Mouse (Mus musculus): Measurements from ENCODE around the gene Echdc3. TPM values are rescaled to one million over a fixed set of nuclear protein-coding genes. Genes with fewer than 3 reads are reported as not detected.

The Echdc3 gene
- 1.5 and 1.8 TPM in 2 replicates for polyA plus RNA-seq (2012; rRNA removed)

DNA sequence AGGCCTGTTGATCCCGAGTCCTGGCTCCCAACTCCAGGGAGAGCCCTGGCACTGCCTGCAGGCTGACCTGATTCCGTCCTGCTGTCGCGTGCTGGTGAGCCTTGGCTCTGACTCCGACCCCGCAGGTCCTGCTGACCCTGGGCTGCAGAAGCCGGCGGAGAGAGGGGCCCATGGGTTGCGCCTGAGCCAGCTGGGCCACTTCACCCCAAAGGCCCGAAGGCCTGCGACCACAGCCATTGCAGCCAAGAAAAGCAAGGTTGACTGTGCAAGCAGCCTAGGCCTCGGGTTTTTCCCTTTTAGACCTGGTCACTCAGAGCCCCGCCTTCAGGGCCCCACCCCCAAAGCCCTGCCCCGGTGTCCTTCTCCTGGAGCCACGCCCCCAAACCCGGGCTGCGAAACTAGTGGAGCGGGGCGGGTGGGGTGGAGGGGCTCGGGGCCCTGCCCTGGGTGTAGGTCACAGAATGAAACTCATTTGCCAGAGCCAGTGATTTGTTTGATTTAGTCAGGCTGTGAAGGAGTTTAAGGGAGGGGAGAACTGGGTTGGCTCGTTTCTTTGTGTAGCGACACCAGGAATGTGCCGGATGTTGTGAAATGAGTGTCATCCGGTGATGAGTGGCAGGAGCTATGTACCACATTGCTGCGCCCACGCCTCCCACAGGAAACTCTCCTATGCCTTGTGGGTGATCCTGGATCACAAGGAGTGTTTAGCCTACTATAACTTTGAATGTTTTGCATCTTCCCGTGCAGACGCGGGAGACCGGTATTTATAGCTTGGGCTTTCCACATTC is at the start of gene Echdc3:
Gene Echdc3 (minus strand): TSS at position 310 of the 788 bp plus-strand sequence.
- Histone ChIP-seq H3K4me1 (ENCODE audit: control insufficient read depth, insufficient read depth, insufficient read length) (peaks cover 18% of the 10 kb centered on the region), H3K4me3 (ENCODE audit: extremely low read depth, insufficient read depth, insufficient read length) (peak within 1 kb of the TSS; percentile 8; the same call in 1 of the 2 replicates), H3K27me3 (ENCODE audit: control insufficient read depth, insufficient read depth, low read length) (no peaks in the 10 kb centered on the region), H3K36me3 (ENCODE audit: control insufficient read depth, insufficient read depth, low read length) (no peaks in the 10 kb centered on the region), H3K27ac (ENCODE audit: insufficient read depth, low read length) (peak within 1 kb of the TSS; percentile 36)
- 17% methylated on average over 30 of the region's 30 CpGs for WGBS
- TF ChIP-seq CTCF (IDR thresholded peaks at IDR 0.05; ENCODE audit: extremely low read depth, insufficient read depth, insufficient read length, insufficient replicate concordance) (no peak), POLR2A (IDR thresholded peaks at IDR 0.05; ENCODE audit: low read depth, low read length) (no peak)
- peak in 1 of 2 experiments; percentile 57 for DNase-seq (ENCODE audit: low read depth in 1 of 2, low spot score in 2 of 2)

DNA sequence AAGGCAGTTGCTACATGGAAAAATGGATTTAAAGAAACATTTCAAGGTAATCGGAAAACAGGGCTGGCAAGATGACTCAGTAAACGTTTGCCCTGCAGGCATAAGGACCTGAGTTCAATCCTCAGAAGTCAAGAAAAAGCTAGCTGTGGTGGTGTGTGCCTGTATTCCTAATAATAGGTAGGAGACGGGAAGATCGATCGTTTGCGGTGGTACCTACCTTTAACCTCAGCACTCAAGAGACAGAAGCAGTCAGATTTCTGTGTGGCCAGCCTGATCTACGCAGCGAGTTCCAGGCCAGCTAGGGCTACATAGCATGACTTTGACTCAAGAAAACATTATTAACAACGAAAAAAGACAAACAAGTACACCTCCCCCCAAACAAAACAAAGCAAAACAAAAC is 48.9 kb upstream of the Echdc3 start:
- TF ChIP-seq POLR2A (IDR thresholded peaks at IDR 0.05; ENCODE audit: low read depth, low read length) (no peak), CTCF (IDR thresholded peaks at IDR 0.05; ENCODE audit: extremely low read depth, insufficient read depth, insufficient read length, insufficient replicate concordance) (no peak)
- WGBS: 92% methylated on average over 9 of the region's 9 CpGs
- no peak overlapping the region for H3K4me3 ChIP-seq (ENCODE audit: extremely low read depth, insufficient read depth, insufficient read length)

DNA sequence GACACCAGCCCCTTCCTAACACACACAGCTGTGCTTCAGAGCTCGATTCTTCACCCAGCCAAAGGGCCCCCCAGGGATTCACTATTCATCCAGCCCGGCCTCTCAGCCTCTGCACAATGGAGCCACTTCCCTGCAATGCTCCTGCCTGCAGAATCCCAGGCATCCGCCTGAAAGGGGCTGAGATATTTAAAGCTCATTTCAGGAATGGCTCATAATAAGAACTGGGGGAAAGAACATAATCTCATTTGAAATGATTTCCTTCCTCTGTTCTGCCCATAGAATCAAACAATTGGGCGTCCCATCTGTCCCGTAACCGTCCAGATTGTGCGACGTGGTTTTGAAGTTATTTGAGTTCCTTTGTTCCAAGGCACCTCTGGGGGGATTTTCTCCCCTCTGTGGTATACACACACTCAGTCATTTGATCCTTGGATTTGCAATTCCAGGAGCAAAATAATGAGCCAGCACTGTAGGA is 48.4 kb upstream of the Echdc3 start:
- no peaks in the 10 kb centered on the region for H3K27me3 ChIP-seq (ENCODE audit: control insufficient read depth, insufficient read depth, low read length)
- no peak for DNase-seq (ENCODE audit: low read depth in 1 of 2, low spot score in 2 of 2)
- WGBS: 69% methylated on average over 8 of the region's 8 CpGs
- no peak overlapping the region for H3K4me3 ChIP-seq (ENCODE audit: extremely low read depth, insufficient read depth, insufficient read length)
- no peak overlapping the region for H3K27ac ChIP-seq (ENCODE audit: insufficient read depth, low read length)
- no peaks in the 10 kb centered on the region for H3K36me3 ChIP-seq (ENCODE audit: control insufficient read depth, insufficient read depth, low read length)
- no peak for TF ChIP-seq POLR2A (IDR thresholded peaks at IDR 0.05; ENCODE audit: low read depth, low read length)
- TF ChIP-seq CTCF (IDR thresholded peaks at IDR 0.05; ENCODE audit: extremely low read depth, insufficient read depth, insufficient read length, insufficient replicate concordance): no peak
- H3K4me1 ChIP-seq (ENCODE audit: control insufficient read depth, insufficient read depth, insufficient read length): peaks cover 37% of the 10 kb centered on the region

More for the DNA sequence above, 48.9 kb upstream of the Echdc3 start:
- H3K27ac ChIP-seq (ENCODE audit: insufficient read depth, low read length): no peak overlapping the region
- DNase-seq (ENCODE audit: low read depth in 1 of 2, low spot score in 2 of 2): no peak
- peaks cover 33% of the 10 kb centered on the region for H3K4me1 ChIP-seq (ENCODE audit: control insufficient read depth, insufficient read depth, insufficient read length)
- H3K27me3 ChIP-seq (ENCODE audit: control insufficient read depth, insufficient read depth, low read length): no peaks in the 10 kb centered on the region
- H3K36me3 ChIP-seq (ENCODE audit: control insufficient read depth, insufficient read depth, low read length): no peaks in the 10 kb centered on the region

DNA sequence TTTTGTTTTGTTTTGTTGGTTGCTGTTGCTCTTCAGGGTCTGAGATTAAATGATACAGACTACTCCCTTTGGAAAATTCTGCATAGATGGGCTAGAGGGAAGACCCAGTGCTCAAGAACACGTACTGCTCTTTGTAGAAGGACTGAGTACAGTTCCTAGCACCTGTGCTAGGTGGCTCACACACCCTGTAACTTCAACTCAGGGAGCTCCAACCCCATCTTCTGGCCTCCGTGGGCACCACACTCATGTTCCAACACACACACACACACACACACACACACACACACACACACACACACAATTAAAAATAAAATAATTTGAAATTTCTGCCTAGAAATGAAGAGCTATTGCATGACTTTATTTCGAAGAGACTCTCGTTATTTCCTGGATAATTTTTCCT is 47.8 kb upstream of the Echdc3 start:
- no peak for DNase-seq (ENCODE audit: low read depth in 1 of 2, low spot score in 2 of 2)

DNA sequence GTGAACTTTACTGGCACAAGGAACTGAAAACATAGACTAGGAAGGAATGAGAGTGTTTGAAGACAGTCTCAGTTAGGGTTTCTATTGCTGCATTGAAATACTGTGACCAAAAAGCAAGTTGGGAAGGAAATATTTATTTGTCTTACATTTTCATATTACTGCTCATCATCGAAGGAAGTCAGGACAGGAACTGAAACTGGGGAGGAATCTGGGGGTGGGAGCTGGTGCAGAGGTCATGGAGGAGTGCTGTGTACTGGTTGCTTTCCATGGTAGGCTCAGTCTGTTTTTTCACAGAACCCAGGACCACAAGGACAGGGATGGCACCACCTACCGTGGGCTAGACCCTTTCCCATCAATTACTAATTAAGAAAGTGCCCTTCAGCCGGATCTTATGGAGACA is 46.3 kb upstream of the Echdc3 start:
- peak; percentile 29 to 45 for DNase-seq (ENCODE audit: low read depth in 1 of 2, low spot score in 2 of 2)

More for the DNA sequence above, 47.8 kb upstream of the Echdc3 start:
- Histone ChIP-seq H3K27me3 (ENCODE audit: control insufficient read depth, insufficient read depth, low read length) (no peaks in the 10 kb centered on the region), H3K4me1 (ENCODE audit: control insufficient read depth, insufficient read depth, insufficient read length) (peaks cover 40% of the 10 kb centered on the region), H3K4me3 (ENCODE audit: extremely low read depth, insufficient read depth, insufficient read length) (no peak overlapping the region), H3K27ac (ENCODE audit: insufficient read depth, low read length) (no peak overlapping the region), H3K36me3 (ENCODE audit: control insufficient read depth, insufficient read depth, low read length) (no peaks in the 10 kb centered on the region)
- WGBS: 98% methylated on average over 4 of the region's 4 CpGs
- no peak for TF ChIP-seq CTCF (IDR thresholded peaks at IDR 0.05; ENCODE audit: extremely low read depth, insufficient read depth, insufficient read length, insufficient replicate concordance)
- no peak for TF ChIP-seq POLR2A (IDR thresholded peaks at IDR 0.05; ENCODE audit: low read depth, low read length)

DNA sequence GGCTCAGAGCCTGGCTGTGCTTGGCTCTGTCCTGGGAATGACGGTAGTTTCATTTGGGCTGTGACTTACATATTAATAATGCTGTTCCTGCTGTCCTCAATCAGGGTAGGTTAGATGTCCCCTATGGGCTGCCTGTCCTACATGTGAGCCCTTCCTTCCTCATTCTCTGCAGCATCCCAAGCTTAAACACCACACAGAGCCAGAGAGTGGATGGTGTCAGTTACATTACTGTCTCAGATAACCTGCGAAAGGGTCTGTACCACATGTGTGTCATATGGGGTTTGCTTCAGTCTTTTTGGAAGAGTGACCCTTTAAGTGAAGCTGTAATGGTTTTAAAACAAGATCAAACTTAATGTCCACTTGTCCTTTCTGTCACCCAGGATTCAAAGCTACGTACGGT is 45.2 kb upstream of the Echdc3 start:
- WGBS: 93% methylated on average over 4 of the region's 4 CpGs
- Histone ChIP-seq H3K27me3 (ENCODE audit: control insufficient read depth, insufficient read depth, low read length) (no peaks in the 10 kb centered on the region), H3K27ac (ENCODE audit: insufficient read depth, low read length) (peak overlapping the region; percentile 35), H3K4me3 (ENCODE audit: extremely low read depth, insufficient read depth, insufficient read length) (no peak overlapping the region), H3K4me1 (ENCODE audit: control insufficient read depth, insufficient read depth, insufficient read length) (peaks cover 33% of the 10 kb centered on the region), H3K36me3 (ENCODE audit: control insufficient read depth, insufficient read depth, low read length) (no peaks in the 10 kb centered on the region)
- DNase-seq (ENCODE audit: low read depth in 1 of 2, low spot score in 2 of 2): no peak
- TF ChIP-seq CTCF (IDR thresholded peaks at IDR 0.05; ENCODE audit: extremely low read depth, insufficient read depth, insufficient read length, insufficient replicate concordance): no peak
- TF ChIP-seq POLR2A (IDR thresholded peaks at IDR 0.05; ENCODE audit: low read depth, low read length): no peak

More for the DNA sequence above, 46.3 kb upstream of the Echdc3 start:
- WGBS: 30% methylated on average over 3 of the region's 3 CpGs
- no peak overlapping the region for H3K4me3 ChIP-seq (ENCODE audit: extremely low read depth, insufficient read depth, insufficient read length)
- TF ChIP-seq POLR2A (IDR thresholded peaks at IDR 0.05; ENCODE audit: low read depth, low read length): no peak
- no peak for TF ChIP-seq CTCF (IDR thresholded peaks at IDR 0.05; ENCODE audit: extremely low read depth, insufficient read depth, insufficient read length, insufficient replicate concordance)
- H3K36me3 ChIP-seq (ENCODE audit: control insufficient read depth, insufficient read depth, low read length): no peaks in the 10 kb centered on the region
- peak overlapping the region; percentile 66 for H3K27ac ChIP-seq (ENCODE audit: insufficient read depth, low read length)
- H3K27me3 ChIP-seq (ENCODE audit: control insufficient read depth, insufficient read depth, low read length): no peaks in the 10 kb centered on the region
- peaks cover 38% of the 10 kb centered on the region for H3K4me1 ChIP-seq (ENCODE audit: control insufficient read depth, insufficient read depth, insufficient read length)

DNA sequence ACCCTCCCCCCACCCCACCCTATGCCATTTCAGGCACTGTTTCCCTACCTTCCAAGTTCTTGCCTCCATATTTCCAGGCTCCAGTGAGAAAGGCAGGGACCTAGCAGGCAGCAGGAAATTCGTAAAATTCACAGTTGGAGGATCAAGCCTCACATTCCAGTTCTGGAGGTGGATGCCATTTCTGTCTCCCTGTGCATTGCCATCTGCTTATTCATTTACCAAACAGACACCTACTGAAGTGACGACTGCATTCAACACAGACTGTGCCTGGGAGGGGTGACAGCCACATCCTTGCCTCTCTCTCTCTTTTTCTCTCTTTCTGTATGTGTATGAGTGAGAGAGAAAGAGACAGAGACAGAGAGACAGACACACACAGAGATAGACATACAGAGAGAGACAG is 44.3 kb upstream of the Echdc3 start:
- Histone ChIP-seq H3K27me3 (ENCODE audit: control insufficient read depth, insufficient read depth, low read length) (no peaks in the 10 kb centered on the region), H3K27ac (ENCODE audit: insufficient read depth, low read length) (peak overlapping the region; percentile 70), H3K4me1 (ENCODE audit: control insufficient read depth, insufficient read depth, insufficient read length) (peaks cover 33% of the 10 kb centered on the region), H3K4me3 (ENCODE audit: extremely low read depth, insufficient read depth, insufficient read length) (no peak overlapping the region), H3K36me3 (ENCODE audit: control insufficient read depth, insufficient read depth, low read length) (no peaks in the 10 kb centered on the region)
- no peak for DNase-seq (ENCODE audit: low read depth in 1 of 2, low spot score in 2 of 2)
- 73% methylated on average over 2 of the region's 2 CpGs for WGBS
- TF ChIP-seq CTCF (IDR thresholded peaks at IDR 0.05; ENCODE audit: extremely low read depth, insufficient read depth, insufficient read length, insufficient replicate concordance) (no peak), POLR2A (IDR thresholded peaks at IDR 0.05; ENCODE audit: low read depth, low read length) (no peak)

All from spleen, adult 2 months (tissue).